Mouse (Mus musculus) macrophage (primary cell): ENCODE data around the gene Tcte2. TPM values are rescaled to one million over a fixed set of nuclear protein-coding genes. Genes with fewer than 3 reads are reported as not detected.

Experiments used
- H3K27ac ChIP-seq: fragments of 350-480 bp; formaldehyde crosslinking; 2 replicates; pipeline ENCODE4 v1.9.0; 2021
- H3K36me3 ChIP-seq: fragments of 350-480 bp; formaldehyde crosslinking; 2 replicates; pipeline ENCODE4 v1.9.0; 2021; ENCODE audit errors: inconsistent target
- H3K4me3 ChIP-seq: fragments of 350-480 bp; formaldehyde crosslinking; 2 replicates; pipeline ENCODE4 v1.9.0; 2021; ENCODE audit errors: inconsistent target
- H3K79me2 ChIP-seq: fragments of 350-480 bp; formaldehyde crosslinking; 2 replicates; pipeline ENCODE4 v1.9.0; 2021; ENCODE audit errors: inconsistent target
- WGBS: methylation state at CpG from one replicate; pipeline ENCODE4 v1.1.7; 2026; ENCODE audit warnings: inconsistent platforms; ENCODE audit not compliant: missing documents; 5-methylcytosine and 5-hydroxymethylcytosine counted together
- polyA plus RNA-seq: library from polyadenylated mRNA; stranded (reverse); fragments of 250-400 nt; gene quantifications from 3 replicates; pipeline ENCODE4 v1.2.4, GENCODE M21; 2018; ENCODE audit warnings: inconsistent platforms

Gene Tcte2
- polyA plus RNA-seq, 1 experiment from 2014 or later = not detected

DNA sequence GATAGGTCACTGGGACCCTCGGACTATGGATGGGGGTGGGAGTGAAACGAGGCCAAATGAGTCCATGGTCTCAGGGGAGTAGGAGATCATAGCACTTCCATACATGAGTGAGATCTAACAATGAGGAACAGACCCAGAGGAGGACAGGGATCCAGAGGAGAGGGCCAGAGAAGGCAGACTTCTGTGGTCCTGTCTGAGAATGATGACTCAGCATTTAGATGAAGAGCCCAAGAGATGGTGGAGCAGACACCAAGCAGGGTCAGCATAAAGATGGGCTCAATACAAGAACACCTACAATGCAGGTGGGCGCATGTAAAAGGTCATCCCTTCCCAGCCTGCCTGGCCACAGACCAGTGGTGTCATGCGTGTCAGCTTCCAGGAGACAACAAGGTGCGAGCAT lies 41.4 kb downstream of the Tcte2 start:
- Histone ChIP-seq H3K4me3 (no peak overlapping the region), H3K36me3 (no peaks in the 10 kb centered on the region), H3K27ac (no peak overlapping the region), H3K79me2 (no peaks in the 10 kb centered on the region)
- 97% methylated on average over 5 of the region's 5 CpGs for WGBS

DNA sequence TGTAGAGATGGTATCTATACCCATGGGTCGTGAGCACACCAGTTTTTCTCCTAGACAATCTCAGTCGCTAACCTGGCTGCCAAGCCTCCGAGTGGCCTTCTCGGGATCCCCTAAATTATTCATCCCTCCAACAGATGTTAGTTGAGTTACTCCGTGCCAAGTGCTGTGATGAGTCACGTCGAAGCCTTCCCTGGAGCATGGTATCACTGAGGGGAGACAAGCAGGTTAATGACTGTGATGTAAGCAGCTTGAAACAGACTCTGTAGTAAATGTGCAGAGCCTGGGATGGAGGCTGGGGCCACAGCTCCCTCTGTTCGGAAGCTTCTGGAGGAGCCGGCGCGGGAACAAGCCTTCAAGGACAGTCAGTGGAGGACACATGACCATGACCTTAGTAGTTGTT lies 44.2 kb downstream of the Tcte2 start:
- Histone ChIP-seq H3K4me3 (no peak overlapping the region), H3K36me3 (no peaks in the 10 kb centered on the region), H3K27ac (no peak overlapping the region), H3K79me2 (no peaks in the 10 kb centered on the region)
- WGBS = 96% methylated on average over 11 of the region's 11 CpGs

- Histone ChIP-seq H3K36me3 (no peaks in the 10 kb centered on the region), H3K27ac (no peak overlapping the region), H3K4me3 (no peak overlapping the region), H3K79me2 (no peaks in the 10 kb centered on the region)
- WGBS = 98% methylated on average over 6 of the region's 6 CpGs
Measured at GRCm38 (mm10) chr17:13716336-13716735, 45.3 kb downstream of the Tcte2 start.

DNA sequence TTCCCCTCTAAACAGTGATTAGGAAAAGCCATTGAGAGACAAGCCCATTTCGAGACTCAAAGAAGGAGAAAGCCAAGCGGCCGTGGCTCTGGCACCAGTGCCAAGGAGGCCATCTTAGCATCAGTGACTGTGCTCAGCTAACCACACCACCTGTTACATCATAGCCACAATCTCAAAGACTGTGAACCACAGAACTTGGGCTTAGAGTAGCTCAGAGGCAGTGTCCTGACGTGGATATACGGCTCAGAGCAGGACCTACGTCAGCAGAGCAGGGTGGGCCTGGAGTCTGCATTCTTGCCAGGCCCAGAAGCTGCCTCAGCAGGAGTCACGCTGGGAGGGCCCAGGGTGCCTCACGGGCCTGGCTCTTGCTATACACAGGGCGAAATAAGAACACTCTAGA lies 46.1 kb downstream of the Tcte2 start:
- WGBS = 65% methylated on average over 9 of the region's 9 CpGs
- Histone ChIP-seq H3K27ac (no peak overlapping the region), H3K79me2 (no peaks in the 10 kb centered on the region), H3K4me3 (no peak overlapping the region), H3K36me3 (no peaks in the 10 kb centered on the region)

GRCm38 (mm10) chr17:13714654-13715053 lies 47.0 kb downstream of the Tcte2 start:
- 95% methylated on average over 4 of the region's 4 CpGs for WGBS
- H3K27ac ChIP-seq = no peak overlapping the region
- no peaks in the 10 kb centered on the region for H3K36me3 ChIP-seq
- no peak overlapping the region for H3K4me3 ChIP-seq
- H3K79me2 ChIP-seq = no peaks in the 10 kb centered on the region

DNA sequence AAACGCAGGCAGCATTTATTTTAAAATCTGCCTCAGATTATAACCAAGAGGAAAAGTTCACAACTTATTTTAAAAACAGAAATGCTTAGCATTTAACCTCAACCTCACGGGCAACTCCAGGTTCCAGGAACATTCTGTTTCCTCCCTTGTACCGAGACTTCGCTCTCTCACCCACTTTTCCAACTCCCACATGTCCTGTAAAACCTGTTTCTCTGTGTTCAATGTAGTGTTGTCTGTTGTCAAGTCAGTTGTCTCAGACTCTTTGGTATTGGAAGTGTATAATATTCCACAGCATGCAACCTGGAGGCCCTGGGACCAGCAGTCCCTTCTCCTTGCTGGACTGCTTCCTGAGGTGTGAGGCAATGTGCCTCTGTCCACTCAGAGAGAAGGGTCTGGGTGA lies 47.5 kb downstream of the Tcte2 start:
- 90% methylated on average over 3 of the region's 4 CpGs for WGBS

GRCm38 (mm10) chr17:13712518-13712917 lies 49.1 kb downstream of the Tcte2 start:
- no peaks in the 10 kb centered on the region for H3K36me3 ChIP-seq
- H3K4me3 ChIP-seq = no peak overlapping the region
- WGBS = 89% methylated on average over 3 of the region's 3 CpGs
- H3K79me2 ChIP-seq = no peaks in the 10 kb centered on the region
- no peak overlapping the region for H3K27ac ChIP-seq

More for the DNA sequence above, 47.5 kb downstream of the Tcte2 start:
- Histone ChIP-seq H3K79me2 (no peaks in the 10 kb centered on the region), H3K27ac (no peak overlapping the region), H3K4me3 (no peak overlapping the region), H3K36me3 (no peaks in the 10 kb centered on the region)

- Histone ChIP-seq H3K4me3 (no peak overlapping the region), H3K36me3 (no peaks in the 10 kb centered on the region), H3K27ac (no peak overlapping the region), H3K79me2 (no peaks in the 10 kb centered on the region)
- WGBS = 60% methylated on average over 6 of the region's 6 CpGs
Measured at GRCm38 (mm10) chr17:13712116-13712515, 49.5 kb downstream of the Tcte2 start.

GRCm38 (mm10) chr17:13711173-13711572 lies 50.5 kb downstream of the Tcte2 start:
- H3K36me3 ChIP-seq = no peaks in the 10 kb centered on the region
- H3K27ac ChIP-seq = no peak overlapping the region
- H3K4me3 ChIP-seq = no peak overlapping the region
- no peaks in the 10 kb centered on the region for H3K79me2 ChIP-seq
- 98% methylated on average over 5 of the region's 5 CpGs for WGBS

- H3K27ac ChIP-seq = no peak overlapping the region
- H3K36me3 ChIP-seq = no peaks in the 10 kb centered on the region
- H3K79me2 ChIP-seq = no peaks in the 10 kb centered on the region
- 76% methylated on average over 4 of the region's 4 CpGs for WGBS
- H3K4me3 ChIP-seq = no peak overlapping the region
Measured at GRCm38 (mm10) chr17:13705481-13705921, 56.1 kb downstream of the Tcte2 start.

DNA sequence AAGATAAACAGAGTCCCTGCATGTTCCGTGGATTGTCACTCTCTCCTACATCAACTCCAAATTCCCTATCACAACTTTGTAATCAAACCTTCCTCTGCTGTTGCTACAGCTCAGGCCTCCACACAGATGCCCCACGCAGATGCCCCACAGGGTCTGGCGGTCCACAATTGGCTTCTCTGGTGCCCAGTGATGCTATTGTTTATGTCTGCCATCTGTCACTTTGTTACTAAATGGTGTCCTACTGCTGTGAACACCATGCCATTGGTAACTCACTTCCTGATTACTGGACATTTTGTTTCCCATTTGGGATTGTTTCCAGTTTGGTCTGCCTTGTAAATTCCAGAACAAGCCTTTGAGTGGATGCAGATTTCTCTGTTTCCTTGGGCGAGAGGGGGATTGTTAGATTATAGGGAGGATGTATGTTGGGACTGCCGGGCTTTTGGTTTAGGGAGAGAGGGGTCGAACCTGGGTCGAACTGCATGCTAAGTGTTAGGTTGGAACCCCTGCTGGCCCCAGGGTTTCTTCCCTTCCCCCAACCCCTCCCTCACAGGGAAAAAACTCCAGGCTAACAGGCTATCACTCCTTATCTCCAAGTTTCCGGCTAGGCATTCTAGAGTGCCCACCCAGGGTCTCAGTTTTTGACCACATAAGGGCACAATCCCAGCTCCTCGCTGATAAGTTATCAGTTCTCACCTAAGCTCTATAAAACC lies 57.9 kb downstream of the Tcte2 start:
- Histone ChIP-seq H3K79me2 (no peaks in the 10 kb centered on the region), H3K4me3 (no peak overlapping the region), H3K36me3 (no peaks in the 10 kb centered on the region), H3K27ac (no peak overlapping the region)
- 84% methylated on average over 9 of the region's 9 CpGs for WGBS

- Histone ChIP-seq H3K27ac (no peak overlapping the region), H3K36me3 (no peaks in the 10 kb centered on the region), H3K4me3 (no peak overlapping the region), H3K79me2 (no peaks in the 10 kb centered on the region)
- 86% methylated on average over 4 of the region's 4 CpGs for WGBS
Measured at GRCm38 (mm10) chr17:13700131-13701016, 61.3 kb downstream of the Tcte2 start.

DNA sequence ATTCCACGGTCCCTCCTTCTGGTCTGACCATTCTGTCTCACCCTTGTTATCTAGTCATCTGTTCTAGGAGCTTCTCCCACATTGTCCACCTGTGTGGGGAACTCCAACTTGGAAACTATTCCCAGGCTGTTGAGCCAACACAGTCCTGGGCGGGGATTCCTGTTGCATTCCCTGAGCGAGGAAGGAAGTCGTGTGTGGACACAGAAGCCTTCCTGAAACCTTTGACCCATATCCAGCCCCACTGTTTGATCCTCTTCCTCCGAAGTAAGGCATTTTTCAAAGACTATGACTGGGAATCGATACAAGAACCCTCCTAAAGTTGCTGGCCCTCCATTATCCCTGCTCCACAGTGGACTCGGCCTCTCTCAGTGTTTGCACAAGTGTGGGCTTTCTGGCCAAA lies 61.9 kb downstream of the Tcte2 start:
- WGBS = 91% methylated on average over 7 of the region's 7 CpGs
- Histone ChIP-seq H3K36me3 (no peaks in the 10 kb centered on the region), H3K4me3 (no peak overlapping the region), H3K27ac (no peak overlapping the region), H3K79me2 (no peaks in the 10 kb centered on the region)

- no peak overlapping the region for H3K27ac ChIP-seq
- no peaks in the 10 kb centered on the region for H3K79me2 ChIP-seq
- no peak overlapping the region for H3K4me3 ChIP-seq
- H3K36me3 ChIP-seq = no peaks in the 10 kb centered on the region
- WGBS = 100% methylated on average over 4 of the region's 4 CpGs
Measured at GRCm38 (mm10) chr17:13698194-13698593, 63.4 kb downstream of the Tcte2 start.

DNA sequence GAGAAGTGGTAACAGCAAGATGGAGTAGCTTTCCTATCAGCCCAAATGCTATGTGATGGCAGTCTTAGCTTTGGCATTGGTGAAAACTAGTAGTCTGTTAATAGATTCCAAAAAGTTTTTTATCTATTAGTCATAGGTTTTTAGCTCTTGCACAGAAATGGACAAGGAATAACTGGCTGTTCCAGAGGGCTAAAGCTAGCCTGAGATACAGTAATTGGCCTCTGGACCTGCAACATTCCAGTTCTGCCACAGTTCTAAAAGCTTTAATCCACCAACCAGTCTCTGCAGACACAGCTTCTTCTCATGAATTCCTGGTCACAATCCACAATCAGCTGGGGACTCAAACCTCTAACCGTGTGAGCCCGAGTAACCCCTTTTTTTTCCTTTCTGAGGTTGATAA lies 64.0 kb downstream of the Tcte2 start:
- Histone ChIP-seq H3K4me3 (no peak overlapping the region), H3K79me2 (no peaks in the 10 kb centered on the region), H3K36me3 (no peaks in the 10 kb centered on the region), H3K27ac (no peak overlapping the region)
- 96% methylated on average over 2 of the region's 2 CpGs for WGBS
